Mouse (Mus musculus): ENCODE measurements around the gene Ackr4. TPM values are rescaled to one million over a fixed set of nuclear protein-coding genes. Genes with fewer than 3 reads are reported as not detected.

Gene Ackr4
- total and polyA plus RNA-seq, 2 experiments from 2014 or later = 6.7 to 18.8 TPM

DNA sequence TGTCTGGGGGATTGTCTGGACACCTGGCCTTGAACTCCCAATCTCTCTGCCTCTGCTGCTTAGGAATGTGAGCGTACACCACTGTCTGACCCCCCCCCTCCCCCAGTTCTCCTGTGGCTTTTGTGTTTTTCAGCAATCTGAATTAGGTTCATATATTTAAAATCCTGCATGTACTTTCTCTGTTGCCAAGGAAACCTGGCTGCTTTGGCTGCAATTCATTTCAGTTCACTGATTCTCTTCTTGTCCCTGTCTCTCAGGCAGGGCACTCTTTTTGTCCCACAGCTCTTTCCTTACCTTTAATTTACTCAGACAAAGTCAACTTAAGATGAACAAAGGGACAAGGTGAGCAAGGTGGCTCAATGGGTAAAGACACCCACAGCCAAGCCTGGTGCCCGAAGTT lies 1.4 kb upstream of the Ackr4 start:
- Histone ChIP-seq H3K4me1 (ENCODE audit: control insufficient read depth, insufficient read depth) (no peaks in the 10 kb centered on the region), H3K27me3 (ENCODE audit: control insufficient read depth, insufficient read depth, low read length) (no peaks in the 10 kb centered on the region), H3K36me3 (replicated peaks; ENCODE audit: control insufficient read depth, insufficient read depth, low read length) (peaks cover 14% of the 10 kb centered on the region; the same call in 1 of the 2 replicates), H3K27ac (ENCODE audit: low read depth) (no peak overlapping the region), H3K4me2 (ENCODE audit: low read depth, low read length) (no peak overlapping the region), H3K9ac (replicated peaks; ENCODE audit: low read depth, low read length) (no peak overlapping the region), H3K4me3 (ENCODE audit: low read depth, low read length) (no peak overlapping the region), H3K9me3 (replicated peaks; ENCODE audit: control insufficient read depth, low read length) (no peaks in the 10 kb centered on the region)
- WGBS = 88% methylated on average over 2 of the region's 2 CpGs
- DNase-seq (ENCODE audit: low spot score) = no peak
- TF ChIP-seq CTCF (IDR thresholded peaks at IDR 0.05; ENCODE audit: low read depth) = no peak
- ATAC-seq (ENCODE audit: insufficient read depth, low read depth) = no peak

DNA sequence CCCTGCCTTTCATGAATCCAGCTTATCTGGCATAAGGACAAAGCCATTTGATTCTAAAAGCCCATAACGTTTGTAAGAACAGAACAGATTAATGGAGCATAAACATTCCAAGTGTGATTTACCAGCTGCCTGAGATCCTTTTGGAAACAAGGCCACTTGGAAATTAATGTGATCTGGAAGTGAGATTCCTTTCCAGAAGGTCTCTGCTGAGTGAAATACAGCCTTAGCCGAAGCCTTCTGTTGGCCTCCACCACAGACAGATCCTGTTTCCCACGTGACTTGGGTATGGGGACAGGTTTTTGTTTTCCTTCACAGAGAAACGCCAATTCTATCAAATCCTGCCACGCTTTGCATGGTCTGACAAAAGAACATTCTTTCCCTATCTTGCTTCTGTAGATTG lies 3.1 kb downstream of the Ackr4 start:
- ATAC-seq (ENCODE audit: insufficient read depth, low read depth) (no peak), DNase-seq (ENCODE audit: low spot score) (no peak)
- Histone ChIP-seq H3K36me3 (replicated peaks; ENCODE audit: control insufficient read depth, insufficient read depth, low read length) (peaks cover 14% of the 10 kb centered on the region; the same call in 1 of the 2 replicates), H3K27me3 (ENCODE audit: control insufficient read depth, insufficient read depth, low read length) (no peaks in the 10 kb centered on the region), H3K9me3 (replicated peaks; ENCODE audit: control insufficient read depth, low read length) (no peaks in the 10 kb centered on the region), H3K4me2 (ENCODE audit: low read depth, low read length) (no peak overlapping the region), H3K27ac (ENCODE audit: low read depth) (no peak overlapping the region), H3K9ac (replicated peaks; ENCODE audit: low read depth, low read length) (no peak overlapping the region), H3K4me1 (ENCODE audit: control insufficient read depth, insufficient read depth) (no peaks in the 10 kb centered on the region), H3K4me3 (ENCODE audit: low read depth, low read length) (no peak overlapping the region)
- TF ChIP-seq CTCF (IDR thresholded peaks at IDR 0.05; ENCODE audit: low read depth) (no peak), EP300 (IDR thresholded peaks at IDR 0.05; ENCODE audit: low read depth) (no peak)
- 52% methylated on average over 5 of the region's 5 CpGs for WGBS

- H3K27me3 ChIP-seq (ENCODE audit: control insufficient read depth, insufficient read depth, low read length) = no peaks in the 10 kb centered on the region
- no peaks in the 10 kb centered on the region for H3K4me1 ChIP-seq (ENCODE audit: control insufficient read depth, insufficient read depth)
- ATAC-seq (ENCODE audit: insufficient read depth, low read depth) (no peak), DNase-seq (ENCODE audit: low spot score) (no peak)
- H3K4me2 ChIP-seq (ENCODE audit: low read depth, low read length) = no peak overlapping the region
- H3K9me3 ChIP-seq (replicated peaks; ENCODE audit: control insufficient read depth, low read length) = no peaks in the 10 kb centered on the region
- H3K9ac ChIP-seq (replicated peaks; ENCODE audit: low read depth, low read length) = no peak overlapping the region
- no peak overlapping the region for H3K27ac ChIP-seq (ENCODE audit: low read depth)
- 70% methylated on average over 5 of the region's 5 CpGs for WGBS
- no peak for TF ChIP-seq EP300 (IDR thresholded peaks at IDR 0.05; ENCODE audit: low read depth)
- TF ChIP-seq CTCF (IDR thresholded peaks at IDR 0.05; ENCODE audit: low read depth) = no peak
- peaks cover 14% of the 10 kb centered on the region; the same call in 1 of the 2 replicates for H3K36me3 ChIP-seq (replicated peaks; ENCODE audit: control insufficient read depth, insufficient read depth, low read length)
- no peak overlapping the region for H3K4me3 ChIP-seq (ENCODE audit: low read depth, low read length)
Observed at GRCm38 (mm10) chr9:104123101-104123500, 3.6 kb downstream of the Ackr4 start.

- Histone ChIP-seq H3K4me3 (ENCODE audit: low read depth, low read length) (no peak overlapping the region), H3K4me1 (ENCODE audit: control insufficient read depth, insufficient read depth) (no peaks in the 10 kb centered on the region), H3K9ac (replicated peaks; ENCODE audit: low read depth, low read length) (no peak overlapping the region), H3K27me3 (ENCODE audit: control insufficient read depth, insufficient read depth, low read length) (no peaks in the 10 kb centered on the region), H3K4me2 (ENCODE audit: low read depth, low read length) (no peak overlapping the region), H3K27ac (ENCODE audit: low read depth) (no peak overlapping the region), H3K36me3 (replicated peaks; ENCODE audit: control insufficient read depth, insufficient read depth, low read length) (0 out of 2 replicates have a peak, but pooled peaks cover 5% of the 10 kb centered on the region), H3K9me3 (replicated peaks; ENCODE audit: control insufficient read depth, low read length) (peaks cover 5% of the 10 kb centered on the region; the same call in 1 of the 2 replicates)
- no peak for TF ChIP-seq EP300 (IDR thresholded peaks at IDR 0.05; ENCODE audit: low read depth)
- TF ChIP-seq CTCF (IDR thresholded peaks at IDR 0.05; ENCODE audit: low read depth) = no peak
- DNase-seq (ENCODE audit: low spot score) = no peak
- 83% methylated on average over 5 of the region's 5 CpGs for WGBS
- ATAC-seq (ENCODE audit: insufficient read depth, low read depth) = no peak
Observed at GRCm38 (mm10) chr9:104109151-104109550, 17.6 kb downstream of the Ackr4 start.

DNA sequence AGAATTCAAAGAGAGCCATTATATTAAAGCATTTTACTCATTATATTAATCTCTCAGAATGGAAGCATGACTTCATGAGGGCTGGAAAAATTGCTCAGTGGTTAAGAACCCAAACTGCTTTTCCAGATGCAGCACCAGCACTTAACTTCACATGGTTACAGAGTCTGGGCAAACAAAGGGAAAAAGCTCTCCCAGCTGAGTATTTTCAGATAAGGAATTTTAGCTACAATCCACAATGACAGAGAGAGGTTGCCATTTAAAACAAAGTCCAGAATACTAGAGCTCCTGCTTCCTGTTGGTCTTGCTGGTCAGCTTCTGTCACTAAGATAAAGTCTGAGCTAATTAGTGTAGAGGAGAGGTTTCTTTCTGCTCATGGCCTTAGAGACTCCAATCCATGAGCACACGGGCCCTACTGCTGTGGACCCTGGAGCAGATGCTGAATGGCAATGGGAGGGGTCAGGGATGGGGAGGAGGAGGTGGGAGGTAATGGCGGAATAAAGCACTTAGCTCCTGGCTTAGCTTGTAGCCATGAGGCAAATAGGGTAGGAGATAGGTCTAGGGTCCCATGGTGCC lies 18.1 kb downstream of the Ackr4 start:
- peak overlapping the region; percentile 22; the same call in 1 of the 2 replicates for H3K27ac ChIP-seq (ENCODE audit: low read depth)

DNA sequence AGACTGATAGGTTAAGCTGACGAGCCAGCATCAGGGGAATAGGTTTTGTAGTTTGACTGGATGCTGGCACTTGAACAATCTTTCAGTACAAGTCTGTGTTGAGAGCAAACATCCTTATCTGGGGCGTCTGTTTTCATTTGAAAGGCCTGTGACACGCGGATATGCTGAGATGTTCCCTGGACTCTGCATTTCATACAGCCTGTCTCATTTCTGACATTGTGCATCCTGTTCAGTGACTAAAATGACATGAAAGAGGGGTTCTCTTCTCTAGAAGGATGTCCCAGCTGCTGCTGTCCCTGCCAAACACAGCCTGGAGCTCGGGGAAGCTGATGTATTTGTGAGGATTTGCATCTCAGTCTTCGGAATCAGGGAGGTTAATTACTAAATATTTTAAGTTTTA lies 19.3 kb downstream of the Ackr4 start:
- Histone ChIP-seq H3K4me3 (ENCODE audit: low read depth, low read length) (no peak overlapping the region), H3K9ac (replicated peaks; ENCODE audit: low read depth, low read length) (no peak overlapping the region), H3K4me1 (ENCODE audit: control insufficient read depth, insufficient read depth) (no peaks in the 10 kb centered on the region), H3K9me3 (replicated peaks; ENCODE audit: control insufficient read depth, low read length) (peaks cover 5% of the 10 kb centered on the region; the same call in 1 of the 2 replicates), H3K36me3 (replicated peaks; ENCODE audit: control insufficient read depth, insufficient read depth, low read length) (0 out of 2 replicates have a peak, but pooled peaks cover 4% of the 10 kb centered on the region), H3K27ac (ENCODE audit: low read depth) (0 out of 2 replicates have a peak overlapping the region, but pooled peaks have one; percentile 16), H3K4me2 (ENCODE audit: low read depth, low read length) (no peak overlapping the region), H3K27me3 (ENCODE audit: control insufficient read depth, insufficient read depth, low read length) (no peaks in the 10 kb centered on the region)
- DNase-seq (ENCODE audit: low spot score) = peak; percentile 42
- ATAC-seq (ENCODE audit: insufficient read depth, low read depth) = 0 out of 2 replicates have a peak, but pooled peaks have one; percentile 33
- TF ChIP-seq EP300 (IDR thresholded peaks at IDR 0.05; ENCODE audit: low read depth) = no peak
- TF ChIP-seq CTCF (IDR thresholded peaks at IDR 0.05; ENCODE audit: low read depth) = no peak
- 28% methylated on average over 6 of the region's 6 CpGs for WGBS

More for the DNA sequence above, 18.1 kb downstream of the Ackr4 start:
- H3K36me3 ChIP-seq (replicated peaks; ENCODE audit: control insufficient read depth, insufficient read depth, low read length) = 0 out of 2 replicates have a peak, but pooled peaks cover 4% of the 10 kb centered on the region
- no peak overlapping the region for H3K4me2 ChIP-seq (ENCODE audit: low read depth, low read length)
- peak; percentile 57 for DNase-seq (ENCODE audit: low spot score)
- H3K4me3 ChIP-seq (ENCODE audit: low read depth, low read length) = no peak overlapping the region
- TF ChIP-seq CTCF (IDR thresholded peaks at IDR 0.05; ENCODE audit: low read depth) (no peak), EP300 (IDR thresholded peaks at IDR 0.05; ENCODE audit: low read depth) (no peak)
- WGBS = 46% methylated on average over 2 of the region's 2 CpGs
- no peak overlapping the region for H3K9ac ChIP-seq (replicated peaks; ENCODE audit: low read depth, low read length)
- peak; percentile 44 for ATAC-seq (ENCODE audit: insufficient read depth, low read depth)
- H3K27me3 ChIP-seq (ENCODE audit: control insufficient read depth, insufficient read depth, low read length) = no peaks in the 10 kb centered on the region
- peaks cover 5% of the 10 kb centered on the region; the same call in 1 of the 2 replicates for H3K9me3 ChIP-seq (replicated peaks; ENCODE audit: control insufficient read depth, low read length)
- no peaks in the 10 kb centered on the region for H3K4me1 ChIP-seq (ENCODE audit: control insufficient read depth, insufficient read depth)

All from heart, postnatal 0 days (tissue).